Mouse (Mus musculus) hindbrain, embryonic 12.5 days (tissue): ENCODE results near the gene Disp1. TPM values are rescaled to one million over a fixed set of nuclear protein-coding genes. Genes with fewer than 3 reads are reported as not detected.

ENCODE experiments used
- ATAC-seq: fragments of 200-750 bp; cut with Nextera tagmentation; 2 replicates; pipeline ENCODE4 v1.8.0; 2017; ENCODE audit warnings: moderate TSS enrichment; ENCODE audit not compliant: low FRiP score
- H3K27ac ChIP-seq: fragments of 300-500 bp; sonication (generic); 2 replicates; pipeline ENCODE4 v1.5.1; 2016; ENCODE audit warnings: mild to moderate bottlenecking
- H3K27me3 ChIP-seq: fragments of 300-500 bp; sonication (generic); 2 replicates; pipeline ENCODE4 v1.6.1; 2016; ENCODE audit warnings: mild to moderate bottlenecking
- H3K36me3 ChIP-seq: fragments of 300-500 bp; sonication (generic); 2 replicates; pipeline ENCODE4 v1.6.1; 2016; ENCODE audit warnings: mild to moderate bottlenecking
- H3K4me1 ChIP-seq: fragments of 300-500 bp; sonication (generic); 2 replicates; pipeline ENCODE4 v1.6.1; 2016
- H3K4me2 ChIP-seq: fragments of 300-500 bp; sonication (generic); replicated peaks from 2 replicates; pipeline ENCODE4 v1.6.1; 2016; ENCODE audit warnings: mild to moderate bottlenecking
- H3K4me3 ChIP-seq: fragments of 300-500 bp; sonication (generic); 2 replicates; pipeline ENCODE4 v1.5.1; 2016; ENCODE audit warnings: mild to moderate bottlenecking
- H3K9ac ChIP-seq: fragments of 300-500 bp; sonication (generic); 2 replicates; pipeline ENCODE4 v1.6.1; 2016; ENCODE audit warnings: mild to moderate bottlenecking, moderate library complexity
- H3K9me3 ChIP-seq: fragments of 300-500 bp; sonication (generic); replicated peaks from 2 replicates; pipeline ENCODE4 v1.6.1; 2016; ENCODE audit warnings: mild to moderate bottlenecking
- WGBS: fragments of 180-500 bp; shearing (Covaris S2); methylation state at CpG from one replicate; pipeline ENCODE4 v1.1.7; 2016; 5-methylcytosine and 5-hydroxymethylcytosine counted together
- microRNA-seq: library from miRNA; unstranded; fragments of <30 nt; microRNA quantifications from one replicate; pipeline ENCODE4, GENCODE M21; 2017
- polyA plus RNA-seq: library from polyadenylated mRNA; unstranded; fragments of >200 nt; fragmentation: Nextera tagmentation; extraction: Ambion mirVana; gene quantifications from 2 replicates; pipeline ENCODE4 v1.2.1, GENCODE M21; 2016

The Disp1 gene
- polyA plus RNA-seq, 1 experiment from 2014 or later = 15.8 TPM

DNA sequence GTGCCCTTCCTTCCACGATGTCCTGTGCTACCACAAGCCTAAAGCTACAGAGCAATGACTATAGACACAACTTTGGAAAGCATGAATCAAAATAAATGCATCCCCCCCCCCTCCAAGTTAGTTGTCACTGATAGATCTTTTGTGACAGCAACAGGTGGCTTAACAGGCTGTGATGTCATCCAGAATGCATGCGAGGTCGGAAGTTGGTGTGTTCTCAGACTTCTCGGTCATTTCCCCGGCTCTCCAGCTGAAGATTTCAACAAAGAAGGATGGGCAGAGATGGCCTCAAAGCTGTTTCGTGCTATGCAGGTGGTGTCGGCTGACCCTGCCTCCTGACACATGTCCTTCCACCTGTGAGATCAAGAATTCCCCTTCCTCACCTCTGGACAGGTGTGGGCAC is 181.9 kb downstream of the Disp1 start:
- Histone ChIP-seq H3K9ac (no peak overlapping the region), H3K36me3 (no peaks in the 10 kb centered on the region), H3K27ac (no peak overlapping the region), H3K4me3 (no peak overlapping the region), H3K27me3 (peaks cover 12% of the 10 kb centered on the region; the same call in 1 of the 2 replicates), H3K9me3 (no peaks in the 10 kb centered on the region; the same call in 1 of the 2 replicates), H3K4me2 (no peak overlapping the region), H3K4me1 (no peaks in the 10 kb centered on the region)
- ATAC-seq = no peak
- 87% methylated on average over 7 of the region's 7 CpGs for whole genome bisulfite sequencing

Small RNA genes within 50 kb of the gene (microRNA-seq; reads per million reads assigned to microRNA genes)
- gene Gm24975 = not detected

Other genes starting within 250 kb of the Disp1 start
- gene Aida, start 75.1 kb upstream of the Disp1 start, polyA plus RNA-seq = 72.7 and 74.3 TPM in 2 replicates
- 77.8 and 86.9 TPM in 2 replicates for gene Brox, start 75.7 kb upstream of the Disp1 start, polyA plus RNA-seq
- gene Mia3, start 148.0 kb upstream of the Disp1 start, polyA plus RNA-seq = 132 and 149 TPM in 2 replicates
- 19.8 and 20.6 TPM in 2 replicates for gene Taf1a, start 167.5 kb upstream of the Disp1 start, polyA plus RNA-seq
- gene Hhipl2, start 196.7 kb upstream of the Disp1 start, polyA plus RNA-seq = 0.26 and 0.82 TPM in 2 replicates